Mouse (Mus musculus): ENCODE results near the gene Fbxo42. TPM values are rescaled to one million over a fixed set of nuclear protein-coding genes. Genes with fewer than 3 reads are reported as not detected.
A peak's percentile ranks its signal among the peaks of the same experiment; 100 is the strongest.
"Not testable (repeated sequence)": the region's sequence is repeated elsewhere in the genome, so short reads cannot be mapped to it uniquely, and the experiment has no call there.

The Fbxo42 gene
- polyA plus RNA-seq, 1 experiment from 2014 or later, result 18.7 TPM

DNA sequence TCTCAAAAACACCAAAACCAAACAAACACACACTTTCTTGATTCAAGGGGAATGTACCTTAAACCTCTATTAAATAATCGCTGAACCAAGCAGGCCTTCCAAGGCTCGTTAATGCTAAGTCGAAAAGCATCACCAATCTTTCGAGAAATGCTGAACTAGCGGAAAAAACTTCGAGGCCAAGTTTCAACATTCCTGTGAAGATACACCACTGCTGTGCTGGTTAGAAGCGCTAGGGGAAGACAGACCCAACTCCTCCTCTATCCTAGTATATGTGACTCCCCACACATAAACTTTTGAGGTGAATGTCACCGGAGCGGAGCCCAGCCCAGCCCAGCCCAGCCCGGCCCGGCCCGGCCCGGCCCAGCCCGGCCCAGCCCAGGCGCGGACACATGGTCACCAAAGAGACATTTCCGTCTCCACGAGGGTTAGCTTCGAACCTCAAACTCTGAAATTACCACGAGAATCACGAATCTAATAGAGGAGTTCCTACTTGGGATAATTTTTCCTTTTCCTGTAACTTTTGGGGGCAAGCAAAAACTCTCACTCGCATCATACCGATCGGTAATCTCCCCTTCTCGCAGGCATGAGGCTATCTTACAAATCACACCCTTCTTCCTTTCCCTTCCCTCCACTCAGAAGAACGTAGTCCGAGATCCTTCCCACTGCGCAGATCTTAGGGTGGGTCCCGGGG, 9.1 kb upstream of the Fbxo42 start:
- H3K4me1 ChIP-seq (replicated peaks), result peaks cover 42% of the 10 kb centered on the region
- peak overlapping the region; percentile 93 for H3K9ac ChIP-seq
- peak; percentile 22 for ATAC-seq
- peak overlapping the region; percentile 81 for H3K4me2 ChIP-seq (replicated peaks)
- H3K9me3 ChIP-seq, result no peaks in the 10 kb centered on the region
- peak overlapping the region; percentile 98 for H3K27ac ChIP-seq
- under 1% methylated on average over 29 of the region's 29 CpGs for WGBS
- H3K36me3 ChIP-seq, result no peaks in the 10 kb centered on the region
- peak overlapping the region; percentile 92 for H3K4me3 ChIP-seq (replicated peaks)
- no peaks in the 10 kb centered on the region for H3K27me3 ChIP-seq (replicated peaks)

- Histone ChIP-seq H3K27ac (peak within 1 kb of the TSS; percentile 98), H3K9me3 (no peaks in the 10 kb centered on the region), H3K4me3 (replicated peaks) (peak within 1 kb of the TSS; percentile 92), H3K9ac (peak within 1 kb of the TSS; percentile 93), H3K36me3 (no peaks in the 10 kb centered on the region), H3K4me2 (replicated peaks) (peak within 1 kb of the TSS; percentile 81), H3K4me1 (replicated peaks) (peaks cover 37% of the 10 kb centered on the region), H3K27me3 (replicated peaks) (no peaks in the 10 kb centered on the region)
- under 1% methylated on average over 63 of the region's 63 CpGs for WGBS
- ATAC-seq, result peak; percentile 95
These were observed 8.4 kb upstream of the Fbxo42 start, which contains the start of gene Szrd1 for GRCm38 (mm10) chr4:141139116-141139970. Gene Szrd1, minus strand, starts transcription at chr4:141139775.

GRCm38 (mm10) chr4:141140354-141140753, 7.4 kb upstream of the Fbxo42 start:
- WGBS, result 86% methylated on average over 9 of the region's 9 CpGs
- H3K4me2 ChIP-seq (replicated peaks); H3K9me3 ChIP-seq; H3K9ac ChIP-seq; H3K4me3 ChIP-seq (replicated peaks); H3K27me3 ChIP-seq (replicated peaks); H3K36me3 ChIP-seq; ATAC-seq; H3K27ac ChIP-seq: not testable (repeated sequence)
- peaks cover 27% of the 10 kb centered on the region for H3K4me1 ChIP-seq (replicated peaks)

- Histone ChIP-seq H3K4me1 (replicated peaks) (peaks cover 23% of the 10 kb centered on the region), H3K4me2 (replicated peaks) (no peak overlapping the region), H3K27ac (no peak overlapping the region), H3K9ac (no peak overlapping the region), H3K36me3 (no peaks in the 10 kb centered on the region), H3K9me3 (no peaks in the 10 kb centered on the region), H3K27me3 (replicated peaks) (no peaks in the 10 kb centered on the region), H3K4me3 (replicated peaks) (no peak overlapping the region)
- WGBS, result 88% methylated on average over 6 of the region's 6 CpGs
- no peak for ATAC-seq
These were observed 6.7 kb upstream of the Fbxo42 start for GRCm38 (mm10) chr4:141140967-141141366.

- ATAC-seq, result no peak
- H3K27ac ChIP-seq, result no peak overlapping the region
- 23% methylated on average over 9 of the region's 9 CpGs for WGBS
- peak overlapping the region; percentile 34 for H3K4me2 ChIP-seq (replicated peaks)
- no peak overlapping the region for H3K9ac ChIP-seq
- no peaks in the 10 kb centered on the region for H3K9me3 ChIP-seq
- peaks cover 10% of the 10 kb centered on the region for H3K4me1 ChIP-seq (replicated peaks)
- H3K27me3 ChIP-seq (replicated peaks), result no peaks in the 10 kb centered on the region
- H3K36me3 ChIP-seq, result no peaks in the 10 kb centered on the region
- no peak overlapping the region for H3K4me3 ChIP-seq (replicated peaks)
These were observed 5.4 kb upstream of the Fbxo42 start for GRCm38 (mm10) chr4:141142285-141142811.

DNA sequence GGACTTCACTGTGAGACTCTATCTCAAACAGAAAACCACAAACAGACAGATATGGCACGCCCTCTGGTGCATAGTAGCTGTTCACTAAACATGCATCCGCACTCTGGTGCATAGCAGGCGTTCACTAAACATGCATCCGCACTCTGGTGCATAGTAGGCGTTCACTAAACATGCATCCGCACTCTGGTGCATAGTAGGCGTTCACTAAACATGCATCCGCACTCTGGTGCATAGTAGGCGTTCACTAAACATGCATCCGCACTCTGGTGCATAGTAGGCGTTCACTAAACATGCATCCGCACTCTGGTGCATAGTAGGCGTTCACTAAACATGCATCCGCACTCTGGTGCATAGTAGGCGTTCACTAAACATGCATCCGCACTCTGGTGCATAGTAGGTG, 2.6 kb upstream of the Fbxo42 start:
- not testable (repeated sequence) for H3K27me3 ChIP-seq (replicated peaks); H3K4me1 ChIP-seq (replicated peaks); H3K4me3 ChIP-seq (replicated peaks); H3K9me3 ChIP-seq; H3K27ac ChIP-seq; H3K9ac ChIP-seq; H3K4me2 ChIP-seq (replicated peaks); H3K36me3 ChIP-seq; ATAC-seq
- 93% methylated on average over 12 of the region's 16 CpGs for WGBS

GRCm38 (mm10) chr4:141146491-141147033, 1.2 kb upstream of the Fbxo42 start:
- 90% methylated on average over 6 of the region's 6 CpGs for WGBS
- H3K27me3 ChIP-seq (replicated peaks), result no peaks in the 10 kb centered on the region
- H3K27ac ChIP-seq, result no peak overlapping the region
- no peaks in the 10 kb centered on the region for H3K9me3 ChIP-seq
- no peaks in the 10 kb centered on the region for H3K36me3 ChIP-seq
- peaks cover 1% of the 10 kb centered on the region; the same call in 1 of the 2 replicates for H3K4me1 ChIP-seq (replicated peaks)
- no peak overlapping the region for H3K4me3 ChIP-seq (replicated peaks)
- no peak overlapping the region for H3K4me2 ChIP-seq (replicated peaks)
- H3K9ac ChIP-seq, result no peak overlapping the region
- no peak for ATAC-seq

GRCm38 (mm10) chr4:141148009-141148801, 492 bp downstream of the Fbxo42 start:
- Histone ChIP-seq H3K4me2 (replicated peaks) (peak overlapping the region; percentile 85), H3K4me3 (replicated peaks) (peak overlapping the region; percentile 99), H3K9me3 (no peaks in the 10 kb centered on the region), H3K4me1 (replicated peaks) (no peaks in the 10 kb centered on the region; the same call in 1 of the 2 replicates), H3K9ac (peak overlapping the region; percentile 99), H3K36me3 (no peaks in the 10 kb centered on the region), H3K27me3 (replicated peaks) (no peaks in the 10 kb centered on the region), H3K27ac (peak overlapping the region; percentile 97)
- ATAC-seq, result peak; percentile 82
- WGBS, result under 1% methylated on average over 66 of the region's 66 CpGs

DNA sequence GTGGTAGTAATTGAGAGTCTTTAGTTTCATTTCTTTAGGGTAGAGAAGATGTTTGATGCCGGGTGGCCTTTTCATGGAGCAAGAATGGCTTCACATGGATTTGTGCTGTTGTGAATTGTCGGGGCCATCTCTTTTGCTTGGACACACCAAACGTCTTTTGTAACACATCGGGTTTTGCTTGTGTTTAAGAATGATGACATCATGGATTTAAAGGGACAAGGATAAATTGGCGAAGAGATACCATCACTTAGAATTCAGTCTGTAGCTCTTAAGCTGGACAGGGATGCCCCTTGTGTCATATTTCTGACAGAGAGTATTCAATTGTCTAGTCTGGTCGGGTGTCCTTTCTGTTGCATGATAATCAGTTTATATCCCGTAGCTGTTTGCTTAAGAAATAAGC, 1.4 kb downstream of the Fbxo42 start:
- Histone ChIP-seq H3K27me3 (replicated peaks) (no peaks in the 10 kb centered on the region), H3K9ac (peak overlapping the region; percentile 99), H3K9me3 (no peaks in the 10 kb centered on the region), H3K4me2 (replicated peaks) (peak overlapping the region; percentile 85), H3K4me1 (replicated peaks) (no peaks in the 10 kb centered on the region; the same call in 1 of the 2 replicates), H3K27ac (no peak overlapping the region), H3K36me3 (no peaks in the 10 kb centered on the region), H3K4me3 (replicated peaks) (peak overlapping the region; percentile 99)
- ATAC-seq, result no peak
- WGBS, result 20% methylated on average over 7 of the region's 7 CpGs

DNA sequence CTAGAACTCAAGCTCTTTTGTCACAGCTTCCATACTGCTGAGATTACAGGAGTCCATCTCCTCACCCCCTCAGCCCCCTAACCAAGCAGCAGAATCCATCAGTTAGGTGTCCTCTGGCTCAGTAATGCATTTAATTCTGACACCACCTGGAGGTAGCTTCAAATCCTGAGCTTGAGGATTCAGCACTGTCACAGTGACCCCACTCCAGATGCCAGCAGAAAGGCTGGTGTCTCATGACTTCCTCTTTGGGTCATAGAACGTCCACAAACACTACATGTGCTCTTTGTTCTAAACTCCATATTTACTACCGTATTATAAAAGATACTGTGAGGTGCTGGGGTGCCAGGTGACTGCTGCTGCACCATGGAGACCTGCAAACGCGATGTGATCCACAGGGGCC, 9.8 kb downstream of the Fbxo42 start:
- no peak overlapping the region for H3K4me2 ChIP-seq (replicated peaks)
- WGBS, result 56% methylated on average over 4 of the region's 4 CpGs
- ATAC-seq, result no peak
- peaks cover 30% of the 10 kb centered on the region for H3K4me1 ChIP-seq (replicated peaks)
- no peak overlapping the region for H3K4me3 ChIP-seq (replicated peaks)
- H3K27me3 ChIP-seq (replicated peaks), result no peaks in the 10 kb centered on the region
- no peaks in the 10 kb centered on the region for H3K36me3 ChIP-seq
- H3K9me3 ChIP-seq, result no peaks in the 10 kb centered on the region
- H3K27ac ChIP-seq, result peak overlapping the region; percentile 83
- H3K9ac ChIP-seq, result no peak overlapping the region

- 0 out of 2 replicates have a peak overlapping the region, but pooled peaks have one; percentile 0 for H3K9ac ChIP-seq
- no peak overlapping the region for H3K4me3 ChIP-seq (replicated peaks)
- 58% methylated on average over 2 of the region's 2 CpGs for whole genome bisulfite sequencing
- no peaks in the 10 kb centered on the region for H3K27me3 ChIP-seq (replicated peaks)
- no peaks in the 10 kb centered on the region for H3K9me3 ChIP-seq
- ATAC-seq, result peak; percentile 65
- peak overlapping the region; percentile 83 for H3K27ac ChIP-seq
- H3K36me3 ChIP-seq, result no peaks in the 10 kb centered on the region
- H3K4me2 ChIP-seq (replicated peaks), result peak overlapping the region; percentile 24; the same call in 1 of the 2 replicates
- H3K4me1 ChIP-seq (replicated peaks), result peaks cover 30% of the 10 kb centered on the region
These were observed 10.9 kb downstream of the Fbxo42 start for GRCm38 (mm10) chr4:141158609-141159008.
